Mouse (Mus musculus) ES-E14 (cell line): ENCODE results near the gene 9930021J03Rik. TPM values are rescaled to one million over a fixed set of nuclear protein-coding genes. Genes with fewer than 3 reads are reported as not detected.

Source experiments
- DNase-seq: peaks from one replicate; pipeline ENCODE4 v3.0.0-alpha.2; 2013; ENCODE audit warnings: low read depth, low spot score
- H3K27ac ChIP-seq: 2 replicates; pipeline ENCODE4 v1.5.1; 2012; ENCODE audit warnings: low read depth, mild to moderate bottlenecking, low read length, moderate library complexity, mixed read lengths; ENCODE audit not compliant: poor library complexity, insufficient read depth, severe bottlenecking
- H3K36me3 ChIP-seq: 2 replicates; pipeline ENCODE4 v1.6.1; 2012; ENCODE audit warnings: mild to moderate bottlenecking, low read length, moderate library complexity, mixed read lengths; ENCODE audit not compliant: control insufficient read depth, poor library complexity, insufficient read depth, severe bottlenecking
- H3K4me1 ChIP-seq, 2 experiments: fragments of 150-350 bp in 1 of 2; sonication (generic) in 1 of 2; 2 replicates each; pipeline ENCODE4 v1.6.1; 2012; ENCODE audit warnings: low read length in 2 of 2, mild to moderate bottlenecking in 1 of 2, mixed read lengths in 1 of 2; ENCODE audit not compliant: control insufficient read depth in 2 of 2, insufficient read depth in 2 of 2, poor library complexity in 1 of 2
- H3K4me3 ChIP-seq, 2 experiments: fragments of 150-350 bp in 1 of 2; sonication (generic) in 1 of 2; 2 replicates each; pipeline ENCODE4 v1.5.1; 2012; ENCODE audit warnings: low read length in 2 of 2, low read depth in 1 of 2, mild to moderate bottlenecking in 1 of 2, mixed read lengths in 1 of 2; ENCODE audit not compliant: insufficient read depth in 1 of 2, poor library complexity in 1 of 2, severe bottlenecking in 1 of 2
- H3K9ac ChIP-seq: 2 replicates; pipeline ENCODE4 v1.6.1; 2012; ENCODE audit warnings: low read depth, mild to moderate bottlenecking, low read length, mixed read lengths; ENCODE audit not compliant: poor library complexity, insufficient read depth, severe bottlenecking
- H3K9me3 ChIP-seq: fragments of 150-350 bp; sonication (generic); 2 replicates; pipeline ENCODE4 v1.6.1; 2012; ENCODE audit warnings: low read depth, mild to moderate bottlenecking, low read length; ENCODE audit not compliant: control insufficient read depth, insufficient read depth
- CHD2 ChIP-seq: IDR thresholded peaks from 2 replicates; pipeline ENCODE4 v1.6.1; 2014; ENCODE audit warnings: mild to moderate bottlenecking, low read depth, low read length, inconsistent platforms
- HCFC1 ChIP-seq: IDR thresholded peaks from 2 replicates; pipeline ENCODE4 v1.6.1; 2012; ENCODE audit warnings: low read length, inconsistent platforms, borderline replicate concordance; ENCODE audit not compliant: insufficient read depth
- MAFK ChIP-seq: IDR thresholded peaks from 2 replicates; pipeline ENCODE4 v1.6.1; 2014; ENCODE audit warnings: mild to moderate bottlenecking, low read depth, low read length, inconsistent platforms; ENCODE audit not compliant: insufficient read depth
- ZC3H11A ChIP-seq: IDR thresholded peaks from 2 replicates; pipeline ENCODE4 v1.6.1; 2012; ENCODE audit warnings: low read depth, mild to moderate bottlenecking, inconsistent platforms, low read length, borderline replicate concordance
- ZNF384 ChIP-seq: IDR thresholded peaks from 2 replicates; pipeline ENCODE4 v1.6.1; 2012; ENCODE audit warnings: low read depth, low read length, inconsistent platforms
- in situ Hi-C, 2 experiments: fragments of 600-800 bp; cut with MboI; formaldehyde crosslinking; loops; one replicate each; pipeline ENCODE4 v1.15.1; 2025; ENCODE audit warnings: low sequenced_read_pairs in 2 of 2, inconsistent platforms in 1 of 2; ENCODE audit not compliant: unreplicated experiment in 2 of 2
- total RNA-seq: library from RNA; depleted of rRNA; stranded (reverse); fragments of 300-350 nt; gene quantifications from 2 replicates; pipeline ENCODE4 v1.2.3, GENCODE M21; 2012

The 9930021J03Rik gene
- total RNA-seq, 1 experiment = 15.3 TPM

DNA sequence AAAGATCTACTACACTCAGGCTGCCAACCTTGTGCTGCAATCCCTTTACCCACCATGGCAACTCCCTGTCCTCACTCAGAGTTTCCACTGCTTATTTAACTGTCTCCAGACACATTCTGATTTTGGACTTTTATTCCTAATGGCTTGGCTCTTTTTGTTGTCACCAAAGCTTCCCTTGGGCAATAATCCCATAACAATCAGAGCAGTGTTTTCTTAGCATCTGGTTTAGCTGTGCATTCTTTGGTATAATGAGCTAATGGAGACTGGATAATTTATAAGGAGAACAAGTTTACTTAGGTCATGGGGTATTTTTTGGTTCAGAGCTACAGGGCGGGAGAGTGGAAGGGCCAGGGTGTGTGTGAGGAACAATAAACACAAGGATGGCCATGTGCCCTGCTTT lies 32.4 kb upstream of the 9930021J03Rik start:
- DNase-seq = no peak
- in situ Hi-C loops = no loop called here
- H3K27ac ChIP-seq = no peak overlapping the region
- no peaks in the 10 kb centered on the region for H3K4me1 ChIP-seq
- no peaks in the 10 kb centered on the region for H3K36me3 ChIP-seq
- no peaks in the 10 kb centered on the region for H3K9me3 ChIP-seq
- no peak for TF ChIP-seq ZC3H11A
- TF ChIP-seq HCFC1 = no peak
- TF ChIP-seq MAFK = no peak
- TF ChIP-seq ZNF384 = no peak
- TF ChIP-seq CHD2 = no peak
- no peak overlapping the region for H3K4me3 ChIP-seq
- no peak overlapping the region for H3K9ac ChIP-seq

DNA sequence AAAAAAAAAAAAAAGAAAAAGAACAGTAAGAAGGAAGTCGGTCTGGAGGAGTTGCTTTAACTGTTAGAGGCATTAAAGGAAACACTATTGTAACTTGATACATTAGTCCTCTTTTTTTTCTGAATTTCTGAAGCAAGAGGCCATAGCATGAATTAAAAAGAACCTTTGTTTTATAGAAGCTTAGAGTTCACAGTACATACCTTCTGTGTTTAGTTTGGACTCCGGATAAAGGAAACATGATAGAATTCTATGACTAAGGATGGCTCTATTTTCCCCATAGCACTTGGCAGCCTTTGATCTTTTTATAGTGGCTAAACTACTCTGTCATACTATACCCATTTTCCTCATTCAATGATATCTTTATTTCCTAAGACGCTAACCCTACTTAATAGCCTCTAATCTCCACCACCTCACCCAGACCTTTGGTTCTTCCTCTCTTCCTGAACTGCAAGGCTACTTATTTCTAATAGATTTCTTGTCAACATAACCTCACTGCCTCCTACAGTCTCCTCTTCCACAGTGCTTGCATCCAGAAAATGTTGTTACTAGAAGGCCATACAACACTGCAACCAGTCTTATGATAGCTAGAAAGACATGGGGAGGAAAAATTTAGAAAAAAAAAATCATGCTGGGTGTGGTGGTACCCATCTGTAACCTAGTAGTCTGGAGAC lies 29.7 kb upstream of the 9930021J03Rik start:
- in situ Hi-C loops = no loop called here
- no peak for TF ChIP-seq HCFC1
- TF ChIP-seq ZNF384 = no peak
- TF ChIP-seq ZC3H11A = no peak
- no peak for TF ChIP-seq MAFK
- TF ChIP-seq CHD2 = no peak
- Histone ChIP-seq H3K4me1 (peaks cover 0 to 5% of the 10 kb centered on the region in 2 experiments; a peak in 1 of 4 replicates), H3K36me3 (no peaks in the 10 kb centered on the region), H3K9ac (no peak overlapping the region), H3K4me3 (no peak overlapping the region), H3K27ac (no peak overlapping the region), H3K9me3 (no peaks in the 10 kb centered on the region)
- DNase-seq = no peak

DNA sequence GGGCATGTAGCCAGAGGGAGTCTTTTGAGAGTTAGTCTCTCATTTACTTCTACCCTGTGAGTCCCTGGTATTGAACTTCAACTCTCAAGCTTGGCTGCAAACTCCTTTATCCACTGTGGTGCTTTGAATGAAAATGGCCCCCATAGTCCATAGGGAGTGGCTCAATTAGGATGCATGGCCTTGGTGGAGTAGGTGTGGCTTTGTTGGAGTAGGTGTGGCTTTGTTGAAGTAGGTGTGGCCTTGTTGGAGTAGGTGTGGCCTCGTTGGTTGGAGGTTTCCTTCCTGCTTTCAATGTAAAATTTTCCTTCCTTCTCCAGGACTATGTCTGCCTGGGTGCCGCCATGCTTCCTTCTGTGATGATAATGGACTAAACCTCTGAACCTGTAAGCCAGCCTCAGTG lies 25.1 kb upstream of the 9930021J03Rik start:
- in situ Hi-C loops = no loop called here
- TF ChIP-seq MAFK = no peak
- TF ChIP-seq CHD2 = no peak
- no peak for TF ChIP-seq ZC3H11A
- no peak for TF ChIP-seq HCFC1
- TF ChIP-seq ZNF384 = no peak
- Histone ChIP-seq H3K4me1 (peaks cover 0 to 7% of the 10 kb centered on the region in 2 experiments; a peak in 1 of 4 replicates), H3K9ac (no peak overlapping the region), H3K4me3 (peak overlapping the region in 1 of 2 experiments; percentile 59; a peak in 2 of 4 replicates), H3K9me3 (no peaks in the 10 kb centered on the region), H3K27ac (no peak overlapping the region), H3K36me3 (no peaks in the 10 kb centered on the region)
- DNase-seq = peak; percentile 71

DNA sequence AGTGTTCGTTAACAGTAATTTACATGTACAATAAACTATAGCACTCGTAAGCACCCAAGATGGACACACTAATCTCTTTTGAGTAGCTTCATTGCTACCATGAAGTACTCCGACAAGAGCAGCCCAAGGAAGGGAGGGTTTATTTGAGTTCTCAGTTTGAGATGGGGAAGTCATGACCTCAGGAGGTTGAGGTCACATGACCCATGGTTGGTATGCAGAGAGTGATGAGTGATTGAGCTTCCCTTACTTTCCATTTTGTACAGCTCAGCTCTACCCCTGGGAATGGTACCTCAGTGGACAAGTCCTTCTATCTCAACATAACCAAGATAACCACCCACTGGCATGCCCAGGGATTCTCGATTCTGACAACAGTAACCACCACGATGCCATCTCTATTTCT lies 22.8 kb upstream of the 9930021J03Rik start:
- Histone ChIP-seq H3K9ac (no peak overlapping the region), H3K4me1 (peaks cover 0 to 7% of the 10 kb centered on the region in 2 experiments; a peak in 1 of 4 replicates), H3K4me3 (no peak overlapping the region), H3K9me3 (no peaks in the 10 kb centered on the region), H3K27ac (no peak overlapping the region), H3K36me3 (no peaks in the 10 kb centered on the region)
- DNase-seq = no peak
- in situ Hi-C loops = no loop called here
- TF ChIP-seq MAFK (no peak), ZC3H11A (no peak), ZNF384 (no peak), CHD2 (no peak), HCFC1 (no peak)
